Mouse (Mus musculus): ENCODE measurements around the gene Bsn.
"Not testable (repeated sequence)": the region's sequence is repeated elsewhere in the genome, so short reads cannot be mapped to it uniquely, and the experiment has no call there.

Gene Bsn

DNA sequence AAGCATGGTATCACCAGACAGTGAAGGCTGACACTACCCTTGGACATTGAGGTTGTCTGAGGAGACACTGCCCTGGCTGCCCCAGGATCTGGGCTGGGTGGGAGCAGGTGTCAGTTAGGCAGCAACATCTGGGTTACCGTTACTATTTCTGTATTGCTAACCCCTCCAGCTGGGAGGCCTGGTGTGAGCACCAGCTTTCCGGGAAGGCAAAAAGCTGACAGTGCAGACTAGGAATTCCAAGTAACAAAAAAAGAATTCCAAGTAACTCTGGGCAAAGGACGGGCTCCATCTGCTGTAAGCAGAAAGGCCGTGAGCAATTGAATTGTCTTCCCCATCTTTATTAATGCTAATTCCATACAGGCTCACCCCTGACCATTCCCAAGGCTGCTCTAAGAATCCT, 8.4 kb upstream of the Bsn start:
- in situ Hi-C loops (cut with MboI, MseI) = no loop called here

GRCm38 (mm10) chr9:108196920-108197677, 6.9 kb upstream of the Bsn start:
- in situ Hi-C loops (cut with MboI, MseI) = no loop called here

DNA sequence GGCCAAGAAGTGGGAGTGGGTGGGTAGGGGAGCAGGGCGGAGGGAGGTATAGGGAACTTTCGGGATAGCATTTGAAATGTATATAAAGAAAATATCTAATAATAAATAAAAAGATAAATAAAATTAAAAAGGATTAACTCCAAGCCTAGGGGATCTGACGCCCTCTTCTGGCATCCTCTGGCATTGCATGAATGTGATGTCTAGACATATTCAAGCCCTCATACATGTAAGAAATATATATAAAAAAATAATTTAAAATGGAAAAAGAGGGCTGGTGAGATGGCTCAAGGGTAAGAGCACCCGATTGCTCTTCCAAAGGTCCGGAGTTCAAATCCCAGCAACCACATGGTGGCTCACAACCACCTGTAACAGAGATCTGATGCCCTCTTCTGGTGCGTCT, 6.0 kb upstream of the Bsn start:
- in situ Hi-C loops (cut with MboI, MseI) = not testable (repeated sequence)

DNA sequence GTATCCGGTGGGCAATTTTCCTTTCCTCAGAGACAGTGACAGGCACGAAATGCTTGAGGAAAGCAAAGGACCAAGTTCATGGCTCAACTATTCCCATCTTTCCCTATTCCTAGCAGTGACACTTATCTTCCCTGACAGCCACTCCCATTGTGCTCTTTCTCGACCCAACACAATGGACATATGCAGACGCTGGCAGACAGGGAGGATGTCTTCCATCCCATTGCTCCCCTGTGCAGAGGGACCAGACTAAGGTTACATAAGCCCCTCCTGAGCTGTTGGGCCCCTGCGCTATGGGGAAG, 747 bp downstream of the Bsn start:
- in situ Hi-C loops (cut with MboI, MseI) = no loop called here

GRCm38 (mm10) chr9:108189023-108189422, 1.2 kb downstream of the Bsn start:
- in situ Hi-C loops (cut with MboI, MseI) = no loop called here

DNA sequence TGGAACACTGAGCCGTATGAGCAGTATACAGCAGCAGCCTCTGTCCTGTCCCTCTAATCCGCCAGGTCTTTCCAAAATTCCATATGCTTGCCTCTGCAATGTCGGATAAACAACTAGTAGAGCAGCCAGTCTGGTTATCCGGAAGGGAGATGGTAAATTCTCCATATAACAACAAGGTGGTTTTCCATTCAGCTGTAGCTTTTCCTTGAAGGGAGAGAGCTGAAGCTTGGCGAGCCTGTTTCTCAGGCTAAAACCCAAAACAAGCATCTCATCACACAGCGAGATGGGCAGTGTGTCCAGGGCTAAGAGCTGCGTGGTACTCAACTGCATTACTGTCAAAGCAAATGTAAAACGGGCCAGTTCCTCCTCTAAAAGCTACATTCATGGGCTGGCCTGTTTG, 1.7 kb downstream of the Bsn start:
- in situ Hi-C loops (cut with MboI, MseI) = no loop called here

DNA sequence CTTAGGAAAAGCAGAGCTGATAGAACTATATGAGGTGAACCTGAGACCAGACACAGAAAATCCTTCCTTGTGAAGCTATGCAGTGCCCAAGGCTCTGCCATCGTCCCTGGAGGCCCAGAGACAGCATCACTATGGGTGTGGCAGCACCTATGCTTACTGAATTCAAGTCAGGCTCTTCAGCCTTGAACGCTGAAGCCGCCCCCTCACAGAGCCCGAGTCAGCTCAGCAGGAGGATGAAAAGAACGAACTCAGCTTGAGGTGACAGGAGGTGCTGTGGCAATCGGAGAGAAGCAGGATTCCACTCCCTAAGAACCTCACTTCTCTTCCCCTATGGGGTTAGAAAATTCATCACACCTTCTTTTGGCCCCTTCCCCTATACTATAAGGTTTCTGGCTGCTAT, 2.6 kb downstream of the Bsn start:
- in situ Hi-C loops (cut with MboI, MseI) = no loop called here

GRCm38 (mm10) chr9:108185786-108186185, 4.4 kb downstream of the Bsn start:
- in situ Hi-C loops (cut with MboI, MseI) = no loop called here

DNA sequence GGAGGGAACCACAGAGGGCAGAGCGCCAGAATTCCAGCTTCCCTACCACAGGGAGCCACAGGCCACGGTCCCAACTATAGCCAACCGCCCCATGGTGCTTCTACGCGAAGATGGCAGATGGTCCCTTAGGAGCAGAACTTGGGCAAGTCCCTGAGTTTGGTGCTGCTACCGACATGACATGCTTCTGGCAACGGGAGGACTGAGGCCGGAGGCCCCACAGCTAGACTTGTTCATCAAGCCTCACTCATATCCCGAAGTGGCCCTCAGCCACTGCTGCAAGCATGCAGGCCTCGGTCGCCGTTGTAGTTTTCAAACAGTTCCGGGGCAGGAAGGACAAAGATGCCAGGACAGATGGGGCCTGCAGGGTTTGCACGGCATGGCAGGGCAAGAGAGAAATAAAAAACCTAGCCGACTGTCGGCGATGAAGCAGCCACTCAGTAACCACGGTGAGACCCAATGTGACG, 6.6 kb downstream of the Bsn start:
- in situ Hi-C loops (cut with MboI, MseI) = no loop called here

- in situ Hi-C loops (cut with MboI, MseI) = no loop called here
Observed at GRCm38 (mm10) chr9:108182806-108183506, 7.2 kb downstream of the Bsn start.

GRCm38 (mm10) chr9:108178391-108178790, 11.8 kb downstream of the Bsn start:
- in situ Hi-C loops (cut with MboI, MseI) = no loop called here

- in situ Hi-C loops (cut with MboI, MseI) = no loop called here
Observed at GRCm38 (mm10) chr9:108175116-108175838, 14.9 kb downstream of the Bsn start.

GRCm38 (mm10) chr9:108172777-108173350, 17.3 kb downstream of the Bsn start:
- in situ Hi-C loops (cut with MboI, MseI) = no loop called here

- in situ Hi-C loops (cut with MboI, MseI) = no loop called here
Observed at GRCm38 (mm10) chr9:108169751-108170150, 20.4 kb downstream of the Bsn start.

GRCm38 (mm10) chr9:108165143-108165542, 25.0 kb downstream of the Bsn start:
- in situ Hi-C loops (cut with MboI, MseI) = no loop called here

GRCm38 (mm10) chr9:108163646-108164284, 26.4 kb downstream of the Bsn start:
- in situ Hi-C loops (cut with MboI, MseI) = no loop called here

DNA sequence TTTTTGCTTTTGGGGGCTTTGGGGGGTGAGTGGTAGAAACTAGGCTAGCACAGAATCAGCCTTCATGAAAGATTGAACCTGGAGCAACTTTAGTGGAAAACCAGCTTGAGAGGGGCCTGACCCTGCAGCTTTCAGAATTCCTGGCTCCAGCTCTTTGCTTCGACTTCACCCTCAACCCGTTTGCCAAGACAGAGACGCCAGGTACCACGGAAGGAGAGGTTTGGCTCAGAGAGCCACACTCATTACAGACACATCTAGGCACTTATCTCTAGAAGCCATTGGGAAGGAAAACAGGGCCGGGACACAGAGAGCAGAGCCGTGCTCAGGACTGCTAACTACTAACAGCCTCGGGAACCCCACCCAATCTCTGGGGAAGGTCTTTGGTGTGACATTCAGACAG, 32.3 kb downstream of the Bsn start:
- in situ Hi-C loops (cut with MboI, MseI) = no loop called here

- in situ Hi-C loops (cut with MboI, MseI) = no loop called here
Observed at GRCm38 (mm10) chr9:108157451-108157850, 32.7 kb downstream of the Bsn start.

DNA sequence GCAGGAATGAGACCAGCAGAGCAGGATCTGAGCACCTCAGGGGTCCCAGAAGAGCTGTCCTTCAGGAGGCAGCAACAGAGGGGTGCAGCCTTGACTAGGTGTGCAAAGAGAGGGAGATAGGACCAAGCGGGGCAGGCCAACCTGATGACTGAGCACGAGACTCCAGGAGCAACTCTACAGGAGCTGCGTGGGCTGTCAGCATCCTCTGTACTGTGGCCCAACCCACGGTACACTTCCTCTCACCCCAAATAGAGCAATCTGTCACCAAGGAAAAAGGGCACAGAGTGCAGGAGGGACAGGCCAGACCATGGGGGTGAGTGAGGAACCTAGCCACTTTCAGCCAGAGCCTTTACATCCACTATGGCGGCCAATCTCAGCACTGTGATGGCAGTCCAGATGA, 33.4 kb downstream of the Bsn start:
- in situ Hi-C loops (cut with MboI, MseI) = no loop called here

- in situ Hi-C loops (cut with MboI, MseI) = no loop called here
Observed at GRCm38 (mm10) chr9:108154814-108155213, 35.4 kb downstream of the Bsn start.

GRCm38 (mm10) chr9:108153516-108154448, 36.4 kb downstream of the Bsn start:
- in situ Hi-C loops (cut with MboI, MseI) = no loop called here
